Mouse (Mus musculus) Patski (cell line): ENCODE measurements around the gene Fat2. TPM values are rescaled to one million over a fixed set of nuclear protein-coding genes. Genes with fewer than 3 reads are reported as not detected.

Experiments used
- ATAC-seq: fragments of 100-300 bp; one replicate; pipeline ENCODE4 v1.8.0; 2021
- CTCF ChIA-PET: fragments of 350-600 bp; sonication (Branson Sonifier 250); formaldehyde crosslinking; loops from one replicate; lab custom pipeline; 2022; ENCODE audit warnings: inconsistent platforms; lab: Charles Lee
- POLR2A ChIA-PET: fragments of 350-600 bp; sonication (Branson Sonifier 250); formaldehyde crosslinking; loops from one replicate; lab custom pipeline; 2022; ENCODE audit warnings: antibody characterized with exemption, inconsistent platforms; lab: Charles Lee
- DNase-seq: peaks from one replicate; pipeline ENCODE4 v3.0.0-alpha.2; 2011; ENCODE audit warnings: low read depth, low spot score
- H3K27me3 ChIP-seq: fragments of 371-371 bp; one replicate; pipeline ENCODE4 v1.5.1; 2021
- CTCF ChIP-seq: fragments of 100-300 bp; IDR thresholded peaks from one replicate; pipeline ENCODE4 v1.5.1; 2021
- in situ Hi-C: fragments of 300-500 bp; cut with MboI; formaldehyde crosslinking; loops from 3 replicates; pipeline ENCODE4 v1.11.1; 2018; ENCODE audit warnings: low pct_unique_long_range_greater_than_20kb, mixed read lengths
- polyA plus RNA-seq: library from polyadenylated mRNA; unstranded; gene quantifications from one replicate; pipeline ENCODE4 v1.2.3, GENCODE M21; 2021

The Fat2 gene
- polyA plus RNA-seq, 1 experiment from 2014 or later: 4.2 TPM

GRCm38 (mm10) chr11:55302350-55302749 lies 34.0 kb downstream of the Fat2 start:
- no peaks in the 10 kb centered on the region for H3K27me3 ChIP-seq
- no peak for TF ChIP-seq CTCF
- peak; percentile 83 for ATAC-seq
- in situ Hi-C loops: no loop called here
- POLR2A ChIA-PET: no interaction called here
- no peak for DNase-seq
- CTCF ChIA-PET: interaction anchor here (1.1 to 1.3 kb wide), 2 partner anchors 9 to 24 kb away, joined by 3 to 4 read pairs; no protein-coding TSS in a partner anchor

- CTCF ChIA-PET: interaction anchor here (1.0 kb wide), 1 partner anchor 9 kb away, joined by 4 read pairs; no protein-coding TSS in a partner anchor
- no peak for ATAC-seq
- H3K27me3 ChIP-seq: no peaks in the 10 kb centered on the region
- DNase-seq: no peak
- in situ Hi-C loops: no loop called here
- POLR2A ChIA-PET: no interaction called here
- TF ChIP-seq CTCF: no peak
These were observed 43.2 kb downstream of the Fat2 start for GRCm38 (mm10) chr11:55293179-55293578.

- ChIA-PET CTCF (no interaction called here), POLR2A (no interaction called here)
- ATAC-seq (no peak), DNase-seq (no peak)
- in situ Hi-C loops: no loop called here
- TF ChIP-seq CTCF: no peak
- no peaks in the 10 kb centered on the region for H3K27me3 ChIP-seq
These were observed 44.5 kb downstream of the Fat2 start for GRCm38 (mm10) chr11:55291901-55292300.

GRCm38 (mm10) chr11:55289851-55290391 lies 46.4 kb downstream of the Fat2 start:
- DNase-seq (no peak), ATAC-seq (no peak)
- POLR2A ChIA-PET: no interaction called here
- no peaks in the 10 kb centered on the region for H3K27me3 ChIP-seq
- no peak for TF ChIP-seq CTCF
- CTCF ChIA-PET: interaction anchor here (0.8 kb wide), 1 partner anchor 36 kb away, joined by 3 read pairs; no protein-coding TSS in a partner anchor
- in situ Hi-C loops: no loop called here

- TF ChIP-seq CTCF: no peak
- DNase-seq: peak; percentile 24
- no peaks in the 10 kb centered on the region for H3K27me3 ChIP-seq
- ChIA-PET POLR2A (no interaction called here), CTCF (interaction anchor here (0.8 to 1.0 kb wide), 4 partner anchors 11 to 106 kb away, joined by 3 read pairs; partner anchors contain the start of gene Slc36a1)
- ATAC-seq: peak; percentile 54
- in situ Hi-C loops: no loop called here
These were observed 61.6 kb downstream of the Fat2 start for GRCm38 (mm10) chr11:55274756-55275155.

GRCm38 (mm10) chr11:55268580-55268979 lies 67.8 kb downstream of the Fat2 start:
- no peak for ATAC-seq
- ChIA-PET CTCF (interaction anchor here (1.3 to 1.5 kb wide), 2 partner anchors 16 to 118 kb away, joined by 3 read pairs; no protein-coding TSS in a partner anchor), POLR2A (interaction anchor here (0.6 kb wide), 1 partner anchor 8 kb away, joined by 6 read pairs; no protein-coding TSS in a partner anchor)
- no peak for DNase-seq
- in situ Hi-C loops: no loop called here
- no peak for TF ChIP-seq CTCF
- no peaks in the 10 kb centered on the region for H3K27me3 ChIP-seq

- no peak for TF ChIP-seq CTCF
- in situ Hi-C loops: no loop called here
- no peaks in the 10 kb centered on the region for H3K27me3 ChIP-seq
- ChIA-PET POLR2A (no interaction called here), CTCF (no interaction called here)
- DNase-seq: no peak
- no peak for ATAC-seq
These were observed 70.7 kb downstream of the Fat2 start for GRCm38 (mm10) chr11:55265647-55266046.

GRCm38 (mm10) chr11:55264318-55264717 lies 72.0 kb downstream of the Fat2 start:
- TF ChIP-seq CTCF: no peak
- DNase-seq (no peak), ATAC-seq (no peak)
- POLR2A ChIA-PET: no interaction called here
- no peaks in the 10 kb centered on the region for H3K27me3 ChIP-seq
- CTCF ChIA-PET: no interaction called here
- in situ Hi-C loops: no loop called here

- ChIA-PET CTCF (no interaction called here), POLR2A (interaction anchor here (0.5 kb wide), 1 partner anchor 257 kb away, joined by 4 read pairs; no protein-coding TSS in a partner anchor)
- ATAC-seq: no peak
- TF ChIP-seq CTCF: no peak
- in situ Hi-C loops: no loop called here
- no peak for DNase-seq
- no peaks in the 10 kb centered on the region for H3K27me3 ChIP-seq
These were observed 74.4 kb downstream of the Fat2 start for GRCm38 (mm10) chr11:55262000-55262399.

GRCm38 (mm10) chr11:55261105-55261504 lies 75.3 kb downstream of the Fat2 start:
- POLR2A ChIA-PET: no interaction called here
- no peaks in the 10 kb centered on the region for H3K27me3 ChIP-seq
- in situ Hi-C loops: no loop called here
- TF ChIP-seq CTCF: no peak
- no peak for DNase-seq
- ATAC-seq: no peak
- CTCF ChIA-PET: no interaction called here

GRCm38 (mm10) chr11:55253391-55253790 lies 83.0 kb downstream of the Fat2 start:
- no peak for TF ChIP-seq CTCF
- DNase-seq: no peak
- ATAC-seq: no peak
- POLR2A ChIA-PET: no interaction called here
- CTCF ChIA-PET: interaction anchor here (1.3 to 8.1 kb wide), 2 partner anchors 14 to 15 kb away, joined by 3 to 47 read pairs; no protein-coding TSS in a partner anchor
- H3K27me3 ChIP-seq: no peaks in the 10 kb centered on the region
- in situ Hi-C loops: no loop called here
